Mouse (Mus musculus): ENCODE measurements around the gene Tmem215. TPM values are rescaled to one million over a fixed set of nuclear protein-coding genes. Genes with fewer than 3 reads are reported as not detected.

Gene Tmem215
- polyA plus RNA-seq (2016; fragmentation: Nextera tagmentation; extraction: Ambion mirVana): 0.13 and 0.16 TPM in 2 replicates

DNA sequence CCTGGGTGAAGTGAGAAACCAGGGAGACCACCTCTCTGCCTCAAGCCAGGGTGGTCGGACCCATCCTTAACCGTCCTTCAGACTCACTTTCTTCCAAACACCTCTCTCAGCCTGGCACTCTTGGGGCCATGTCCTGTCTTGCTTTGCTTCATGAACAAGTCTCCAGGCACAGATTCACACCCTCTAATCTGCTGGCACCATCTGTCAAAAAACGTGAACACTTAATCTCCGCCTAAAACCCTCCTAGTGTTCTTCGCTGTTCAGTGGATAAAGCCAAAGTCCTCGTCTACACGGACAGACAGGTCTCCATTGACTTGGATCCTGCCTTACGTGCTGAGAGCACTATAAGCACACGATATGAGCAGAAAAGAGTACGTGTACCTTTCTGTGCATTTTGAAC lies at the start of gene Tmem215:
Tmem215 (plus strand) TSS at position 301 of the 400 bp plus-strand sequence.
- no peak for ATAC-seq (ENCODE audit: low FRiP score, low read depth)

DNA sequence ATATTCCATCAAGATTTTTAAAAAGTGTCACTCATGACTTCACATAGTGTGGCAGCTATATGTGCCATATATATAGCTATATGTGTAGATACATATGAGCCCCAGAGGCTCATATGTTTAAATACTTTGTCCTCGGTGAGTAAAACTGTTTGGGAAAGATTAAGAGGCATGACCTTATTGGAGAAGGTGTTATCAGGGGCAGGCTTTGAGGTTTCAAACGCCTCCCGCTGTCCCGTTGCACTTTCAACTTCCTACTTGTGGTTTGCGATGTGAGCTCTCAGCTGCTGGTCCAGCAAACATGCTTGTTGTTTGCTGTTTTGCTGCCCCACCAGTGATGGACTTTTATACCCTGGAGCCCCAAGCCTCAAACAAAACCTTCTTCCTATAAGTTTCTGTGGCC lies 40.1 kb upstream of the Tmem215 start:
- Histone ChIP-seq H3K9ac (replicated peaks) (no peak overlapping the region), H3K4me1 (no peaks in the 10 kb centered on the region), H3K9me3 (peaks cover 5% of the 10 kb centered on the region), H3K4me3 (no peak overlapping the region), H3K27ac (replicated peaks) (no peak overlapping the region), H3K4me2 (replicated peaks) (no peak overlapping the region), H3K36me3 (no peaks in the 10 kb centered on the region), H3K27me3 (no peaks in the 10 kb centered on the region)
- 90% methylated on average over 5 of the region's 5 CpGs for WGBS
- no peak for ATAC-seq (ENCODE audit: low FRiP score, low read depth)

More for the DNA sequence above, at the start of gene Tmem215:
- 80% methylated on average over 10 of the region's 10 CpGs for WGBS
- Histone ChIP-seq H3K9ac (replicated peaks) (peak within 1 kb of the TSS; percentile 54; the same call in 1 of the 2 replicates), H3K36me3 (no peaks in the 10 kb centered on the region), H3K27ac (replicated peaks) (no peak within 1 kb of the TSS), H3K4me3 (peak within 1 kb of the TSS; percentile 49), H3K4me1 (peaks cover 4% of the 10 kb centered on the region), H3K27me3 (peaks cover 39% of the 10 kb centered on the region), H3K9me3 (no peaks in the 10 kb centered on the region), H3K4me2 (replicated peaks) (peak within 1 kb of the TSS; percentile 88)

GRCm38 (mm10) chr4:40433379-40433778 lies 38.6 kb upstream of the Tmem215 start:
- no peak overlapping the region for H3K4me2 ChIP-seq (replicated peaks)
- no peak overlapping the region for H3K27ac ChIP-seq (replicated peaks)
- no peaks in the 10 kb centered on the region for H3K27me3 ChIP-seq
- H3K4me3 ChIP-seq: no peak overlapping the region
- no peak for ATAC-seq (ENCODE audit: low FRiP score, low read depth)
- WGBS: 87% methylated on average over 3 of the region's 3 CpGs
- H3K4me1 ChIP-seq: no peaks in the 10 kb centered on the region
- H3K9me3 ChIP-seq: peaks cover 5% of the 10 kb centered on the region
- no peak overlapping the region for H3K9ac ChIP-seq (replicated peaks)
- no peaks in the 10 kb centered on the region for H3K36me3 ChIP-seq

GRCm38 (mm10) chr4:40434388-40434787 lies 37.6 kb upstream of the Tmem215 start:
- Histone ChIP-seq H3K9ac (replicated peaks) (no peak overlapping the region), H3K27me3 (no peaks in the 10 kb centered on the region), H3K9me3 (peaks cover 5% of the 10 kb centered on the region), H3K4me1 (no peaks in the 10 kb centered on the region), H3K36me3 (no peaks in the 10 kb centered on the region), H3K4me2 (replicated peaks) (no peak overlapping the region), H3K4me3 (no peak overlapping the region), H3K27ac (replicated peaks) (no peak overlapping the region)
- no peak for ATAC-seq (ENCODE audit: low FRiP score, low read depth)
- 70% methylated on average over 1 of the region's 1 CpGs for WGBS

GRCm38 (mm10) chr4:40443565-40443964 lies 28.4 kb upstream of the Tmem215 start:
- WGBS: 93% methylated on average over 9 of the region's 9 CpGs
- Histone ChIP-seq H3K9me3 (no peaks in the 10 kb centered on the region), H3K9ac (replicated peaks) (no peak overlapping the region), H3K4me1 (no peaks in the 10 kb centered on the region), H3K4me3 (no peak overlapping the region), H3K4me2 (replicated peaks) (no peak overlapping the region), H3K36me3 (no peaks in the 10 kb centered on the region), H3K27ac (replicated peaks) (no peak overlapping the region), H3K27me3 (no peaks in the 10 kb centered on the region)
- no peak for ATAC-seq (ENCODE audit: low FRiP score, low read depth)

DNA sequence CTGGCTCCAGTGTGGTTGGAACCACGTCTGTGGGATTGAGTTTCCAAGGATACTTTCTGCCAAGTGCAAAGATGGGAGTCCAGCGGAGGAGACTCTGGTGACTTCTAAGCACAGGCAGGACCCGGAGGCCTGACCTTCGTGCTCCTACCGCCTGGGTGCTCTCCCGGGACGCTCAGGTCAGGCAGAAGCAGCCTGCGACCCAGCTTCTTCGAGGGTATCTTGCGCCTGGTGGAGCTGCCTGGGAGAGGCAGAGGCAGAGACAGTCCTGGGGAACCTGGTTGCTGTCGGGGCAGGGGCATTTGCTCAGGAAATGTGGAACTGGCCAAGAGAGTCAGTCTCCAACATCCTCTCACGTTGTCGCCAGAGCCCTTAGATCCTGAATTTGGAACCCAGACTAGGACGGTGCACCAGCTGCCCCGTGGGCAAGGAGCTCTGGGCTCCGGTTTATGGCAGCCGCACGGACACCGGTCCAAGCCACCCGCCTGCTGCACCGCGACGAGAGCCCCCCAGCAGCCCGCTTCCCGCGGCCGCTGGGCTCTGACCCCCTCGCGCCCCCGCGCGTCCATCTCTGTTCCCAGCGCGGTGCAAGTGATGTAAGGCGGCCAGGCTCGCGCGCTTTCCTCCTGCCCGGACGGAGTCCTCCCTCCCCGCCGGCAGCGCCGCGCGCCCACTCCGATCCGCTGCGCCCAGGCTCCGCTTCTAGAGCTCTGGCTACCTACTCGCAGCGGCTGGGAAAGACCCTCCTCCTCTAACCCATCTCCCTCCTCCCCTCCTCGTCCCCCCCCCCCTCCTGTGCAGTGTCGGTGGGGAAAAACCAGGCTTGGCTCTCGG lies 935 bp downstream of the Tmem215 start:
- Histone ChIP-seq H3K27ac (replicated peaks) (no peak overlapping the region), H3K4me1 (peaks cover 4% of the 10 kb centered on the region), H3K4me2 (replicated peaks) (peak overlapping the region; percentile 88), H3K36me3 (no peaks in the 10 kb centered on the region), H3K4me3 (peak overlapping the region; percentile 49), H3K9ac (replicated peaks) (peak overlapping the region; percentile 54; the same call in 1 of the 2 replicates), H3K27me3 (peaks cover 39% of the 10 kb centered on the region), H3K9me3 (no peaks in the 10 kb centered on the region)
- WGBS: 3% methylated on average over 52 of the region's 55 CpGs
- ATAC-seq (ENCODE audit: low FRiP score, low read depth): peak; percentile 93

DNA sequence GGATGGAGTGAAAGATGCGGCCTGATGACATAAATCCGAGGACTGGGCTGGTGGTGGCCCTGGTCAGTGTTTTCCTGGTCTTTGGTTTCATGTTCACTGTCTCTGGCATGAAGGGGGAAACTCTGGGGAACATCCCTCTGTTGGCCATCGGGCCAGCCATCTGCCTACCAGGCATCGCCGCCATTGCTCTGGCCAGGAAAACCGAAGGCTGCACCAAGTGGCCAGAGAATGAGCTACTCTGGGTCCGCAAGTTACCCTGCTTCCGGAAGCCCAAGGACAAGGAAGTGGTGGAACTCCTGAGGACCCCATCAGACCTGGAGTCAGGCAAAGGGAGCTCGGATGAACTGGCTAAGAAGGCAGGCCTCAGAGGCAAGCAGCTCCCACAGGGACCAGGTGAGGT lies 1.9 kb downstream of the Tmem215 start:
- Histone ChIP-seq H3K4me3 (no peak overlapping the region), H3K9ac (replicated peaks) (no peak overlapping the region)
- no peak for ATAC-seq (ENCODE audit: low FRiP score, low read depth)

DNA sequence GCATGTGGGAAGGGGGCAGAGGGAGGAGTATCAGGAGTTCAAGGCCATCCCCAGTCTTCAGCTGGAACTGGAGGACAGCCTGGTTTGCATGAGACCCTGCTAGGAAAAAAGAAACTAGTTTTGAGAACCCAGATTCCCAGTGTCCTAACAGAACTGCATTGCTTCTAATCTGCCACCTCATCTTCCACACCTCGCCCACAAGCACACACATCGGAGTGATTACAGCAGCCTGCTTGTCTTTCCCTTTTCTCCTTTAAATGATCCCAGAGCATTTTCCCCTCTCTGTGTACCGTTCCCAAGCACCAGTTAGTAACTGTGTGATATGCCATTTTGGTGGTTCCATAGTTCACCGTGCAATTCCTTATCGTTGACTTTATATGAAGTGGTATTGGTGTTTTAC lies 6.0 kb downstream of the Tmem215 start:
- no peak overlapping the region for H3K9ac ChIP-seq (replicated peaks)
- WGBS: 89% methylated on average over 5 of the region's 5 CpGs
- H3K4me1 ChIP-seq: no peaks in the 10 kb centered on the region
- ATAC-seq (ENCODE audit: low FRiP score, low read depth): no peak
- H3K27ac ChIP-seq (replicated peaks): no peak overlapping the region
- no peaks in the 10 kb centered on the region for H3K36me3 ChIP-seq
- peaks cover 18% of the 10 kb centered on the region for H3K27me3 ChIP-seq
- no peak overlapping the region for H3K4me2 ChIP-seq (replicated peaks)
- H3K4me3 ChIP-seq: no peak overlapping the region
- no peaks in the 10 kb centered on the region for H3K9me3 ChIP-seq

More for the DNA sequence above, 1.9 kb downstream of the Tmem215 start:
- peaks cover 39% of the 10 kb centered on the region for H3K27me3 ChIP-seq
- no peaks in the 10 kb centered on the region for H3K9me3 ChIP-seq
- H3K4me1 ChIP-seq: peaks cover 4% of the 10 kb centered on the region
- H3K4me2 ChIP-seq (replicated peaks): no peak overlapping the region
- no peaks in the 10 kb centered on the region for H3K36me3 ChIP-seq
- WGBS: 81% methylated on average over 9 of the region's 9 CpGs
- H3K27ac ChIP-seq (replicated peaks): no peak overlapping the region

DNA sequence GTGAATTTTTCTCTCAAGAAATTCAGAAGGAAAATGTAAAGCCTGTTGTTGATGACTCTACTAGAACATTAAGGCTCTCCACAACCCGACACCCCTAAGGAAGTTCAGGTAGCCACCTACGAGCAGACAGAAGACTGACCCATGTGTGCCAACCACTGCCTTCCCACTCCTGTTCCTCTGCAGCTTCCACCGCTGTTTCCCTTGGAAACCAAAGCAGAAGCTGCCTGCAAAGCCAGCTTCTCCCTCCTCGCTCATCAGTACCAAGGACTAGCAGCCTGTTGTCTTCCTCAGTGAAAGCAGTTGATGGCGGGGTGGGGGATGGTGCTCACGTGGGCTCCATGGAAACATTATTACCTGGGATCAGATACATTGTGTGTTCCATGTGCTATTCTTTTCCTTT lies 14.6 kb downstream of the Tmem215 start:
- 75% methylated on average over 6 of the region's 6 CpGs for WGBS
- H3K9ac ChIP-seq (replicated peaks): no peak overlapping the region
- H3K4me3 ChIP-seq: no peak overlapping the region
- no peak for ATAC-seq (ENCODE audit: low FRiP score, low read depth)
- H3K27me3 ChIP-seq: no peaks in the 10 kb centered on the region
- H3K4me1 ChIP-seq: no peaks in the 10 kb centered on the region
- no peak overlapping the region for H3K27ac ChIP-seq (replicated peaks)
- H3K4me2 ChIP-seq (replicated peaks): no peak overlapping the region
- H3K9me3 ChIP-seq: no peaks in the 10 kb centered on the region
- H3K36me3 ChIP-seq: no peaks in the 10 kb centered on the region

DNA sequence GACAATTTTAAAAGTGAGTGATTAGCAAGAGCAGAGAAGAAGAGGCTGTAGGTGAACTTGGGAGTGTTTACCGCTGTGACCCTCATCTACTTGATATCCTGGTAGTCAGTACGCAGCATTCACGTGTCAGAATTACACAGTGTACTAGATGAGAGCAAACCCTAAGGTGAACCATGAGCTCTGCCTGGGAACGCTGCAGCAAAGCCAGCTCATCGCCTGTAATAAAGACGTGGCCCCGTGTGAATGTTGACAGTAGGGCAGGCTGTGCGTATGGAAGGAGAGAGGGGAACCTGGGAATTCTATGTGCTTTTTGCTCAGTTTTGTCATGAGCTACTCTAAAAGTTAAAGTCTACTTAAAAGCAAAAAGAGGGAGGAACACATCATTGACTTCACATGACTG lies 19.8 kb downstream of the Tmem215 start:
- H3K9me3 ChIP-seq: no peaks in the 10 kb centered on the region
- no peak overlapping the region for H3K4me2 ChIP-seq (replicated peaks)
- no peak overlapping the region for H3K27ac ChIP-seq (replicated peaks)
- no peaks in the 10 kb centered on the region for H3K27me3 ChIP-seq
- no peaks in the 10 kb centered on the region for H3K4me1 ChIP-seq
- no peak overlapping the region for H3K9ac ChIP-seq (replicated peaks)
- no peak for ATAC-seq (ENCODE audit: low FRiP score, low read depth)
- no peaks in the 10 kb centered on the region for H3K36me3 ChIP-seq
- no peak overlapping the region for H3K4me3 ChIP-seq
- 89% methylated on average over 8 of the region's 8 CpGs for WGBS

GRCm38 (mm10) chr4:40496354-40496753 lies 24.4 kb downstream of the Tmem215 start:
- H3K36me3 ChIP-seq: no peaks in the 10 kb centered on the region
- no peaks in the 10 kb centered on the region for H3K27me3 ChIP-seq
- no peak for ATAC-seq (ENCODE audit: low FRiP score, low read depth)
- no peak overlapping the region for H3K4me3 ChIP-seq
- no peaks in the 10 kb centered on the region for H3K9me3 ChIP-seq
- H3K4me2 ChIP-seq (replicated peaks): no peak overlapping the region
- no peaks in the 10 kb centered on the region for H3K4me1 ChIP-seq
- no peak overlapping the region for H3K27ac ChIP-seq (replicated peaks)
- WGBS: 89% methylated on average over 6 of the region's 6 CpGs
- no peak overlapping the region for H3K9ac ChIP-seq (replicated peaks)

DNA sequence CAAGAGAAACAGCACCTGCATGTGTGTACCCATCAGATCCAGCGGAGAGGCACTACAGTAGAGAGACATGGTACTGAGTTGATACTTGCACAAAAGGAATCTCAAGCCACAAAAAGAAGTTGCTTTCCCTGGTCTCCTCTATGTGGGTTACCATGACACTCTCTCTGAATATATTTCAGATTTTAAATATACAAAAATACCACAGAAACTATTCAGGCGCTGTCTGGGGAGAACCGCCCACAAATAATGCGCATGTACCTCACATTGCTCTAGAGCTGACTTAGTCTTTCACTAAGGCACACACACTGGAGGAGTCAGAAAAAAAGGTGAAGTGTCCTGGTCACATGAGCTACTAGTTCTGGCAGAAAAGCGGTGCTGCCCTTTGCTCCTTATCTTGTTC lies 24.8 kb downstream of the Tmem215 start:
- Histone ChIP-seq H3K4me1 (no peaks in the 10 kb centered on the region), H3K36me3 (no peaks in the 10 kb centered on the region), H3K27me3 (no peaks in the 10 kb centered on the region), H3K9ac (replicated peaks) (no peak overlapping the region), H3K4me2 (replicated peaks) (no peak overlapping the region), H3K4me3 (no peak overlapping the region), H3K27ac (replicated peaks) (no peak overlapping the region), H3K9me3 (no peaks in the 10 kb centered on the region)
- ATAC-seq (ENCODE audit: low FRiP score, low read depth): no peak
- WGBS: 94% methylated on average over 5 of the region's 5 CpGs

Data from midbrain, embryonic 12.5 days (tissue).